Mouse (Mus musculus) midbrain, embryonic 15.5 days (tissue): ENCODE results near the gene Hat1. TPM values are rescaled to one million over a fixed set of nuclear protein-coding genes. Genes with fewer than 3 reads are reported as not detected.

ENCODE experiments used
- ATAC-seq: fragments of 200-750 bp; cut with Nextera tagmentation; replicated peaks from 2 replicates; pipeline ENCODE4 v1.8.0; 2017; ENCODE audit warnings: moderate TSS enrichment
- H3K27ac ChIP-seq: fragments of 300-500 bp; sonication (generic); 2 replicates; pipeline ENCODE4 v1.5.1; 2015; ENCODE audit warnings: mild to moderate bottlenecking, inconsistent platforms
- H3K27me3 ChIP-seq: fragments of 300-500 bp; sonication (generic); replicated peaks from 2 replicates; pipeline ENCODE4 v1.6.1; 2015; ENCODE audit warnings: inconsistent platforms
- H3K36me3 ChIP-seq: fragments of 300-500 bp; sonication (generic); replicated peaks from 2 replicates; pipeline ENCODE4 v1.6.1; 2015; ENCODE audit warnings: inconsistent platforms
- H3K4me1 ChIP-seq: fragments of 300-500 bp; sonication (generic); 2 replicates; pipeline ENCODE4 v1.6.1; 2015; ENCODE audit warnings: inconsistent platforms
- H3K4me2 ChIP-seq: fragments of 300-500 bp; sonication (generic); 2 replicates; pipeline ENCODE4 v1.6.1; 2015; ENCODE audit warnings: inconsistent platforms, mild to moderate bottlenecking, moderate library complexity
- H3K4me3 ChIP-seq: fragments of 300-500 bp; sonication (generic); 2 replicates; pipeline ENCODE4 v1.5.1; 2015; ENCODE audit warnings: mild to moderate bottlenecking, inconsistent platforms
- H3K9ac ChIP-seq: fragments of 300-500 bp; sonication (generic); 2 replicates; pipeline ENCODE4 v1.6.1; 2015; ENCODE audit warnings: mild to moderate bottlenecking, inconsistent platforms
- H3K9me3 ChIP-seq: fragments of 300-500 bp; sonication (generic); 2 replicates; pipeline ENCODE4 v1.6.1; 2016; ENCODE audit warnings: inconsistent platforms
- WGBS: fragments of 180-500 bp; shearing (Covaris S2); methylation state at CpG from one replicate; pipeline ENCODE4 v1.1.7; 2015; ENCODE audit warnings: mixed read lengths; 5-methylcytosine and 5-hydroxymethylcytosine counted together
- polyA plus RNA-seq: library from polyadenylated mRNA; unstranded; fragments of >200 nt; fragmentation: Nextera tagmentation; extraction: Ambion mirVana; gene quantifications from 2 replicates; pipeline ENCODE4 v1.2.1, GENCODE M21; 2015

Hat1 gene
- polyA plus RNA-seq, 1 experiment from 2014 or later = 42.2 TPM

DNA sequence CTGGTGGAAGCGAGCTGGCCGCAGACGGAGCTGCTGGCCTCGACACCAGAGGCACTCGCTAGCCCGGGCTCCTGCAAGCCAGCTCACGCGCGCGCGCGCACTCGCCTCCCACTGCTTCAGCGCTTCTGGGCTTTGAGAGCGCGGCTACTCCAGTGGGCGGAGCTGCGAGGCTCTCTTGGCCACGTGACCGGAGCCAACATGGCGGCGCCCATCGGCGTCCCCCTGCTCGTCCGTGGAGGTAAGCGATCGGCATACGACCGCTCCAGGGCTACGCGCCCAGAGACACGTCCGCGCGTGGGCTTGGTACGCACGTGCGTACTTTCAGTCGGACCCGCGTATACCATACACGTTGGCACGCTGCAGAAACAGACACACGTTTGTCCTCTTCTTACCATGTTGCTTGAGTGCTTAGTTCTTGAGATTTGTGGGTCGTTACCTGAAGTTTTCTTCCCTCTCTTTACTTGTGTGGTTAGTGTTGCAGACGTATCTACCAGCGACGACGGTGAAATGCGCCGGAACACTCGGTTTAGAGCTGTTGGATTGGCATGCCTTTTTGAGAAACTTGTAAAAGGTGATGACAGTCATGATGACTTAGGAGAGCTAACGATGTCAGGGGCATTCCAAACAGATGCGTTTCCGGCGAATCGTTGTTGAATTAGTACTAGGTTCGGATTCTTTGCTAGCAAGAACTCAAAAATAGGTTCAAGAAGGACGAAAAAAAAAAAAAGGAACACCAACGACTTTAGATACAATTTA, 64.6 kb downstream of the Hat1 start, which contains the start of gene Metap1d:
Gene Metap1d (plus strand): TSS at position 116 of the 756 bp plus-strand sequence.
- under 1% methylated on average over 61 of the region's 61 CpGs for WGBS
- ATAC-seq = peak; percentile 97
- H3K4me1 ChIP-seq = peaks cover 8% of the 10 kb centered on the region; the same call in 1 of the 2 replicates
- peak within 1 kb of the TSS; percentile 74 for H3K27ac ChIP-seq
- 0 out of 2 replicates have a peak, but pooled peaks cover 3% of the 10 kb centered on the region for H3K27me3 ChIP-seq
- peak within 1 kb of the TSS; percentile 88 for H3K4me2 ChIP-seq
- no peaks in the 10 kb centered on the region for H3K36me3 ChIP-seq
- no peaks in the 10 kb centered on the region for H3K9me3 ChIP-seq
- H3K4me3 ChIP-seq = peak within 1 kb of the TSS; percentile 71
- H3K9ac ChIP-seq = peak within 1 kb of the TSS; percentile 52

DNA sequence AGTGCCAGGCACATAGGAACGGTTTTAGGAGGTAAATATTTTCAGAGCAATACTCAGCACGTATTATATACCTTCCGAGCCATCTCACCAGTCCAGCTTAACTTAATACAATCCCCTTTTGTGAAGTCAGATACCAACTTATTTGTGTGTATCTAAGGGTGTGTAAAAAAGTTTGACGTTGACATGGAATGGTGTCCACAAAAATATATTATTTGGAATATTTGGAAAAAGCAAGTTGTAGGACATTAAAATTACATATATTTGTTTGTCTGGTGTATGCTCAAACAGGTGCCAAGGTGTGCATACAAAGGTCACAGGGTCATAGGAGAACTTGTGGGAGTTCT, 65.1 kb downstream of the Hat1 start:
- peaks cover 8% of the 10 kb centered on the region; the same call in 1 of the 2 replicates for H3K4me1 ChIP-seq
- H3K27me3 ChIP-seq = 0 out of 2 replicates have a peak, but pooled peaks cover 3% of the 10 kb centered on the region
- ATAC-seq = no peak
- H3K9me3 ChIP-seq = no peaks in the 10 kb centered on the region
- peak overlapping the region; percentile 71 for H3K4me3 ChIP-seq
- H3K27ac ChIP-seq = no peak overlapping the region
- 45% methylated on average over 4 of the region's 4 CpGs for WGBS
- peak overlapping the region; percentile 52; the same call in 1 of the 2 replicates for H3K9ac ChIP-seq
- H3K4me2 ChIP-seq = peak overlapping the region; percentile 88
- H3K36me3 ChIP-seq = no peaks in the 10 kb centered on the region

DNA sequence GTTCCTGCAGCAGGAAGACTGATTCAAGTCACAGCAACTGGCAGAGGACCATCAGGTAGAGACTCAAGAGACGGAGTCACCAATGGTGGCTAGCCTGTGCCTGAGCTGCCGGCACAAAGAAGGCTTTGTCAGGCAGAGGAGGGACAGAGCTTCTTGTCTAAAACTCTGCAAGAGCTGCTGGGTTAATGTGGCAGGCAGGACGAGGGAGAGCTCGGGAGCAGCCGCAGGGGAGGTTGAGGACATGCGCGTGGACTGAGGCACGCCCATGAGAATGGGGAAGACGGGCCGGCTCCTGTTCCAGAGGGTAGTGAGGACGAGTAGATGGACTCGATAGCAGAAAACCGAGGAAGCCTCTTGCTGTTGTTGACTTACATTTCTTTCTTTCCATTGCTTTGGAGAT, 69.9 kb downstream of the Hat1 start:
- Histone ChIP-seq H3K27ac (no peak overlapping the region), H3K4me3 (no peak overlapping the region), H3K9ac (no peak overlapping the region), H3K27me3 (no peaks in the 10 kb centered on the region), H3K9me3 (no peaks in the 10 kb centered on the region), H3K4me2 (no peak overlapping the region), H3K36me3 (no peaks in the 10 kb centered on the region), H3K4me1 (peaks cover 2% of the 10 kb centered on the region; the same call in 1 of the 2 replicates)
- 64% methylated on average over 13 of the region's 13 CpGs for WGBS
- no peak for ATAC-seq

DNA sequence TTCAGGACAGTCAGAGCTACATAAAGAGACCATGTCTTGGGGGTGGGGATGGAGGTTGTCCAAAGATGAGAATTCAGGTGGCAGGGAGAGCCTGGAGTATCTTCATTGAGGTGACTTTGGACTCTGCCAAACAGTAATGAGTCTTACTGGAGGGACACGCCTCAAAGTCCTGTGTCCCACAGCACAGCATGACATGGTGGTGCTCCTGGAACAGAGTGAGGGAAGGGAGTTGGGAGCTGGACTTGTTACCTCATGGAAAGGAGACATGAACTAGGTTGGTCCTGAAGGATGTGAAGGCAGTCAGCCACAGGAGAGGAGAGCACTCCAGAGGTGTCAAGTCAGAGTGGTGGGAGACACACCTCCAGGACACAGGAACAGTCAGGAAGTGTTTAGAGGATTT, 70.9 kb downstream of the Hat1 start:
- no peaks in the 10 kb centered on the region for H3K4me1 ChIP-seq
- no peak overlapping the region for H3K4me2 ChIP-seq
- no peaks in the 10 kb centered on the region for H3K9me3 ChIP-seq
- WGBS = 93% methylated on average over 1 of the region's 1 CpGs
- no peak overlapping the region for H3K9ac ChIP-seq
- no peak overlapping the region for H3K4me3 ChIP-seq
- no peak for ATAC-seq
- H3K36me3 ChIP-seq = no peaks in the 10 kb centered on the region
- no peaks in the 10 kb centered on the region for H3K27me3 ChIP-seq
- no peak overlapping the region for H3K27ac ChIP-seq

DNA sequence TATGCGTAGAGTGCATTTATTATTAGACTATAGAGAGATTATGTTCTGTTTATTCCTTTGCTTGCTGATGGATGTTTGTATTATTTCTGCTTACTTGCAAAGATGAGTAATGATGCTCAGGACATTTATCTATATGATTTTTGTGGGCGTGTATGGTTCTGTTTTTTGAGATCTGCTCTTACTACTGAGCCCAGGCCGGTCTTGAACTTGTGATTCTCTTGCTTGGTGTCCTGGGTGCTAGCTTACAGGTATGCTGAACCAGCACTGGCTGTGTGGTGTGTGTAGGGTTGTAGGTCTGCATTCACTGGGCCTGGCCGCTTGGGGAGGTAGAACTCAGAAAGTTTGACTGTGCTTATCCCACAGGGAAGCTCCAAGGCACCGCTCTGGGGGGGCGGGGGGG, 72.4 kb downstream of the Hat1 start:
- Histone ChIP-seq H3K4me1 (no peaks in the 10 kb centered on the region), H3K4me2 (no peak overlapping the region), H3K9ac (no peak overlapping the region), H3K9me3 (no peaks in the 10 kb centered on the region), H3K27ac (no peak overlapping the region), H3K36me3 (no peaks in the 10 kb centered on the region), H3K4me3 (no peak overlapping the region), H3K27me3 (no peaks in the 10 kb centered on the region)
- 65% methylated on average over 6 of the region's 6 CpGs for whole genome bisulfite sequencing
- ATAC-seq = no peak

DNA sequence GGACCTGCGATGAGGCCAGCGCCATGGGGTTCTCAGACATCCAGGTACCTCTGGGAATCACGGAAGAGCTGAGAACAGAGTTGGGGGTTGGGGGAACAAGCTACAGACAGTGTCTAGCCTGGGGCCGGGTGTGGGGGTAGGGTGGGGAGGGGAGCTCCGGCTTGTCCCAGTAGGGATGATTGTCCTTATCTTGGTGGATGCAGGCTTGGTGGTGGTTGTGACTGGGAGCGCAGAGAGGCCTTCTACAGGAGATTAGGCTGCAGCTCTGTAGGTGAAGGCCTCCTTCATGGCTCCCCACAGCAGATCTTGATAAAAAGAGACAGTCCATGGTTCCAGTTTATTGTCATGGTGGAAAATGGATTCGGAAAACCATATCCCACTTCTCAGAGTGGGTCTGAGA, 72.8 kb downstream of the Hat1 start:
- no peaks in the 10 kb centered on the region for H3K27me3 ChIP-seq
- no peak for ATAC-seq
- no peaks in the 10 kb centered on the region for H3K36me3 ChIP-seq
- WGBS = 56% methylated on average over 7 of the region's 7 CpGs
- H3K9ac ChIP-seq = no peak overlapping the region
- no peak overlapping the region for H3K4me2 ChIP-seq
- H3K9me3 ChIP-seq = no peaks in the 10 kb centered on the region
- H3K27ac ChIP-seq = no peak overlapping the region
- no peak overlapping the region for H3K4me3 ChIP-seq
- no peaks in the 10 kb centered on the region for H3K4me1 ChIP-seq

DNA sequence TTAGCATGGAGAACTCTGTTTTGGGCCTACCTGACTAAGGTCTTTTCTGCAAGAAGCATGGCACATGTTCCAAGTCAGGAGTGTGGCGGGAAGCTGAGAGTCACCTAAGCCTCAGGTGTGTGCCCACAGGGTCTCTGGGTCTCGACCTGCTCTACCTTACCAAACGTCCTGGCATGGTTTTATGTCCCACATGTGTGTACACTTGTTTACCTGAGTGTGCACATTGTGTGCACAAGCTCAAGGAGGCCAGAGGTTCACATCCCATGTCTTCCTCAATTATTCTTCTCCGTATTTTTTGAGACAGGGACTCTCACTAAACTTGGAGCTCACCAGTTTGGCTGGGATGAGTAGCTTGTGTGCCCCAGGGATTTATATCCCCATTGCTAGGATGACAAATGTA, 73.3 kb downstream of the Hat1 start:
- Histone ChIP-seq H3K9ac (no peak overlapping the region), H3K27ac (no peak overlapping the region), H3K4me3 (no peak overlapping the region), H3K27me3 (no peaks in the 10 kb centered on the region), H3K36me3 (no peaks in the 10 kb centered on the region), H3K9me3 (no peaks in the 10 kb centered on the region), H3K4me1 (no peaks in the 10 kb centered on the region), H3K4me2 (no peak overlapping the region)
- no peak for ATAC-seq
- 89% methylated on average over 4 of the region's 4 CpGs for WGBS

DNA sequence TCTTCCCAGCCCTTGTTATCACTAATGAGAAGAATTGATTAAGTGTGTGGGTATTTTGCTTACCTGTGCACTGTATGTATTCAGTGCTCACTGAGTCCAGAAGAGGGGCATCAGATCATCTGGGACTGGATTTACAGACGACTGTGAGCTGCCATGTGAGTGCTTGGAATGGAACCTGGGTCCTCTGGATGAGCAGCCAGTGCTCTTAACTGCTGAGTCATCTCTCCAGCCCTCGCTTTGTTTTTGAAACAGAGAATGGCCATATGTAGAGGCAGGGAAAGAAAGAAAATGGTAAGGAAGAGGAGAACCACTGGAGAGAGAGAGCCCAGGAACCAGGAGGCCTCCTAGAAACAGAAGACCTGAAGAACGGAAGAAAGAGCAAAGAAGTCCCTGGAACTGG, 73.8 kb downstream of the Hat1 start:
- WGBS = 78% methylated on average over 3 of the region's 3 CpGs
- no peak for ATAC-seq
- no peaks in the 10 kb centered on the region for H3K9me3 ChIP-seq
- H3K4me1 ChIP-seq = no peaks in the 10 kb centered on the region
- H3K36me3 ChIP-seq = no peaks in the 10 kb centered on the region
- H3K27ac ChIP-seq = no peak overlapping the region
- H3K4me2 ChIP-seq = no peak overlapping the region
- H3K9ac ChIP-seq = no peak overlapping the region
- no peaks in the 10 kb centered on the region for H3K27me3 ChIP-seq
- H3K4me3 ChIP-seq = no peak overlapping the region

DNA sequence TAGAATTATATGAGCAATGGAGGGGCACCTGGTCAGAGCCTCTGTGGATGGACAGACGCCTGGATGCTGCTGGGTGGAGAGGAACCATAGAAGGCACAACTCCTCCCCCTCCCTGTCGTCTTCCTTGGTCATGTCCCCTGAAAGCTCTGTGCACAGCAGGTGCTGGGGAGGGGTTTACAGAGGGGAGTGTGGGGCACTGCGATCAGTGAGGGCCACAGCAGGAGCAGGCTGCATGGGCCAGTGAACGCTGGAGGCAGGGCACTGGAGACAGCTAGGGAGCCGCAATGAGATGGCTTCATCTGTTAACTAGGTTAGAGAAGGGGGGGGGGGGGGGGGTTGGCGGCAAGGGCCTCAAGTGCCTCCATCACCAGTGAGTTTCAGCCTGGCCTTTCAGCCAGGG, 77.3 kb downstream of the Hat1 start:
- H3K9me3 ChIP-seq = no peaks in the 10 kb centered on the region
- no peak overlapping the region for H3K27ac ChIP-seq
- no peak overlapping the region for H3K9ac ChIP-seq
- ATAC-seq = no peak
- H3K4me1 ChIP-seq = no peaks in the 10 kb centered on the region
- no peak overlapping the region for H3K4me3 ChIP-seq
- 3% methylated on average over 5 of the region's 6 CpGs for WGBS
- H3K4me2 ChIP-seq = no peak overlapping the region
- H3K27me3 ChIP-seq = no peaks in the 10 kb centered on the region
- no peaks in the 10 kb centered on the region for H3K36me3 ChIP-seq

DNA sequence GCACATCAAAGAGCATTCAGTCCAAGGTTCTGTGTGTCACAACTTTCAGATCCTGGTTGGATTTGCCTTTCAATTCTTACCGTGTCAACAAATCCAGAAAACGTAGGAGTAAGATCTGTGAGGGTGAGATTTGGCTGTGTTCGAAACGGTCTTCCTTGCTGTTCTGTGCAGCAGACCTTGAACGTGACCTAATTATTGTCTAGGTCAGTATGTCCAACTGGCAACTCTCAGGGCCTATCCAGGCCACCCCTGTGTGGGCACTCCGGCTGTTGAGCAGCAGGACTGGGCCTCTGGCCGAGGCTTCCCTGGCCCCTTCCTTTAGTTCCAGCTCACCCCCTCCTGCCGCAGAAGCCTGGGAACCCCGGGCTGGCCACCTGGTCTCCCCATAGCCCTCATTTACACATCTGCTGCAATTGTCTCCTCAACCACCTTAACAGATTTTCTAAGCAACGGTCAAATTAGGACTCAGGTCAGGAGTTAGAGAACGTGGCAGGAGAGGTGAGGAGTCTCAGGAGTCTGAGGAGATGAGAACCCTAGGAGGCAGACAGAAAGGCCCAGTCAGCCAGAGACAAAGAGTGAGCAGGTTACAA, 78.2 kb downstream of the Hat1 start:
- 50% methylated on average over 11 of the region's 11 CpGs for WGBS
- no peaks in the 10 kb centered on the region for H3K4me1 ChIP-seq
- H3K9me3 ChIP-seq = no peaks in the 10 kb centered on the region
- no peaks in the 10 kb centered on the region for H3K36me3 ChIP-seq
- H3K27ac ChIP-seq = no peak overlapping the region
- H3K4me2 ChIP-seq = no peak overlapping the region
- no peak for ATAC-seq
- H3K9ac ChIP-seq = no peak overlapping the region
- no peaks in the 10 kb centered on the region for H3K27me3 ChIP-seq
- H3K4me3 ChIP-seq = no peak overlapping the region

DNA sequence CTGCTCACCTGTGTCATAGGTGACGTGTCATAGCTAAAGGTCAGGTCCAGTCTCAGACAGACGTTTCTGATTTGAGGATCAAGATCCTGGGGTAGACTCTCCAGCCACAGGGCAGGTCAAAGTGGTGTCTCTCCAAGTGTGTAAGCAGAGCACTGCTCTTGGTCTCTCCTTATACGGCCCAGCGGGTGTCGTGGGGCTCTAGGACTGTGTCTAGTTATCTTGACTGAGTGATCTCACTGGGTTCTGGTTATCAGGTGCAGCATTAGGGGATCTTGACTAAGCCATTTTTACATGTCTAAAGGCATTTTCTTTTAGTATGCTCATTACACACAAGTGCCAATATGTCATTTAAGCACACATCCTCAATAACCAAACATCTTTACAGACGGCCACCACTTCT, 82.3 kb downstream of the Hat1 start:
- Histone ChIP-seq H3K9me3 (no peaks in the 10 kb centered on the region), H3K36me3 (no peaks in the 10 kb centered on the region), H3K27ac (no peak overlapping the region), H3K4me2 (no peak overlapping the region), H3K4me3 (no peak overlapping the region), H3K9ac (no peak overlapping the region), H3K4me1 (no peaks in the 10 kb centered on the region), H3K27me3 (no peaks in the 10 kb centered on the region)
- WGBS = 87% methylated on average over 6 of the region's 6 CpGs
- no peak for ATAC-seq

DNA sequence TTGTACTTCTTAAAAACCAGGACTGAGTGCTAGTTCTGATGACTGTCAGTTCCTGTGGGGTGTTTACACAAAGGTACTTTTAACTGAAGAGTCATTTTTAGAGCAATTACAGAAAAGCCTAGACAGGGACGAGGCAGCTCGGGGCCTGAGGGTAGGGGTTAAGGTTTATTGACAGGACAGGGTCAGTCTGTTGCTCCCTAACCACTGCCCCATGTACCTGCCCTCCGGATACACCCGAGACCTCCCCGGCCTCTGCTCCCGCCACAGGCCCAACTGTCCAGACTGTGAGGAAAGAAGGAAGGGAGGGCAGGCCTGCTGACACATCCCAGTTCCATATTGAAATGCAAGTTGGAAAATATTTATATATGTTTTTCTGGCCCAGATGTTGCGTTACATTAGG, 85.1 kb downstream of the Hat1 start:
- no peak for ATAC-seq
- Histone ChIP-seq H3K27me3 (no peaks in the 10 kb centered on the region), H3K4me3 (no peak overlapping the region), H3K36me3 (no peaks in the 10 kb centered on the region), H3K4me2 (no peak overlapping the region), H3K27ac (no peak overlapping the region), H3K9me3 (no peaks in the 10 kb centered on the region), H3K4me1 (no peaks in the 10 kb centered on the region), H3K9ac (no peak overlapping the region)
- WGBS = 67% methylated on average over 7 of the region's 7 CpGs

DNA sequence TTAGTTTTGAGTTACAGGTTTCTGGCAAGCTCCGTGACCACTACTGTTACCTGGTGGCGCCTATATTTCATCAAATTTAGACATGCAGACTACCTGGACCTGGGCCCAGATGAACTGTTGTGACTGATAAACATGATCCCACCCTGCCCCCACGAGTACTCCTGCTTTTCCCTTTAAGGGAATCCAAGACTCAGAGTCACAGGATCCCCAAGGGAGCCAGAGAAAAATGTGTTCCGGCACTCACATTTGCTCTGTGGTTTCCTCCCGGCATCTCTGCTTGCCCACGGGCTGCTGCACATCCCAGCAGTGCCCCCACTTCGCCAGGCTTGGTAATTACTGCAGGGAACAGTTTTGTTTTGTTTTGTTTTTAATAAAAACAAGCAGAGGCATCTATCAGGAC, 85.6 kb downstream of the Hat1 start:
- Histone ChIP-seq H3K9me3 (no peaks in the 10 kb centered on the region), H3K9ac (no peak overlapping the region), H3K27ac (no peak overlapping the region), H3K4me3 (no peak overlapping the region), H3K4me2 (no peak overlapping the region), H3K36me3 (no peaks in the 10 kb centered on the region), H3K27me3 (no peaks in the 10 kb centered on the region), H3K4me1 (no peaks in the 10 kb centered on the region)
- WGBS = 49% methylated on average over 7 of the region's 7 CpGs
- no peak for ATAC-seq
